Mouse (Mus musculus) G1E (cell line): ENCODE data around the gene Brip1.

ENCODE experiments used
- CTCF ChIP-seq: IDR thresholded peaks from 2 replicates; pipeline ENCODE4 v1.5.1; 2012; ENCODE audit warnings: low read depth, low read length, inconsistent platforms, mixed read lengths
- GATA1 ChIP-seq: IDR thresholded peaks from 2 replicates; pipeline ENCODE4 v1.6.1; 2012; ENCODE audit warnings: borderline replicate concordance, low read length, inconsistent platforms, mixed read lengths
- POLR2AphosphoS5 ChIP-seq: IDR thresholded peaks from 2 replicates; pipeline ENCODE4 v1.6.1; 2012; ENCODE audit warnings: low read depth, low read length, inconsistent platforms; ENCODE audit not compliant: insufficient replicate concordance

GRCm38 (mm10) chr11:86225761-86226160, 24.8 kb upstream of the Brip1 start:
- TF ChIP-seq GATA1, result no peak
- no peak for TF ChIP-seq CTCF
- TF ChIP-seq POLR2AphosphoS5, result no peak
